Mouse (Mus musculus) hematopoietic stem cell, adult 5-6 weeks (primary cell): Measurements from ENCODE around the gene Cxxc4. TPM values are rescaled to one million over a fixed set of nuclear protein-coding genes. Genes with fewer than 3 reads are reported as not detected.

Experiments used
- ATAC-seq, 2 experiments: fragments of 125-278 bp in 1 of 2; replicated peaks in 1 of 2; 2 replicates each; pipeline ENCODE4 v1.8.0; 2016 to 2017; ENCODE audit warnings: inconsistent platforms in 2 of 2, mild to moderate bottlenecking in 2 of 2, moderate number of reproducible peaks in 2 of 2, low read depth in 1 of 2, moderate TSS enrichment in 1 of 2; ENCODE audit not compliant: low FRiP score in 2 of 2, poor library complexity in 2 of 2, severe bottlenecking in 2 of 2, insufficient read depth in 1 of 2, low TSS enrichment in 1 of 2
- total RNA-seq: library from RNA; stranded (forward); fragments of 172-1452, 232-1000 nt; gene quantifications from 2 replicates; pipeline ENCODE4 v1.2.3, GENCODE M21; 2017

Gene Cxxc4
- total RNA-seq, 1 experiment from 2014 or later, result not detected

DNA sequence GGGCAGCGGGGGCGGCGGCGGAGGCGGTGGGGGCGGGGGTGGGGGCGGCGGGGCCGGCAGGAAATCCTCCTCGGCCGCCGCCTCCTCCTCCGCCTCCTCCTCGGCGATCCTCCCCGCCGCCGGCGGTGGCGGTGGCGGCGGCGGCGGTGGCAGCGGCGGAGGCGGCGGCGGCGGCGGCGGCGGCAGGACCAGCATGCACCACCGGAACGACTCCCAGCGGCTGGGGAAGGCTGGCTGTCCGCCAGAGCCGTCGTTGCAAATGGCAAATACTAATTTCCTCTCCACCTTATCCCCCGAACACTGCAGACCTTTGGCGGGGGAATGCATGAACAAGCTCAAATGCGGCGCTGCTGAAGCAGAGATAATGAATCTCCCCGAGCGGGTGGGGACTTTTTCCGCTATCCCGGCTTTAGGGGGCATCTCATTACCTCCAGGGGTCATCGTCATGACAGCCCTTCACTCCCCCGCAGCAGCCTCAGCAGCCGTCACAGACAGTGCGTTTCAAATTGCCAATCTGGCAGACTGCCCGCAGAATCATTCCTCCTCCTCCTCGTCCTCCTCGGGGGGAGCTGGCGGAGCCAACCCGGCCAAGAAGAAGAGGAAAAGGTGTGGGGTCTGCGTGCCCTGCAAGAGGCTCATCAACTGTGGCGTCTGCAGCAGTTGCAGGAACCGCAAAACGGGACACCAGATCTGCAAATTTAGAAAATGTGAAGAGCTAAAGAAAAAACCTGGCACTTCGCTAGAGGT, 3.9 kb downstream of the Cxxc4 start:
- ATAC-seq, result peak; percentile 13 to 37; a peak in 2 of 4 replicates

DNA sequence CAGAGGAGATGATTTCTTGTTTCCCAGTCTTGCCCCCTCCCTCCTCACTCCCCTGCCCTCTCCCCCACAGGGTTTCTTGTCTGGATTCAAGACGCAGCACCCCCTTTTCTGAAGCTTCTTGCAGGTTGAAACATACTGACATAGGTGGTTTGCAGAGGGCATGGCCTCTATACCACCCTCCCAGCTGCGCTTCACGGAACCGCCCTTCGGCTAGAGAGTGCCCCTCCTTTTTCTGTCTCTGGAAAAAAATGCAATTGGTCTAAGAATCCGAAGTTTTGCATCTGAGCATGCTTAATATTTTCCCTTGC, 4.4 kb downstream of the Cxxc4 start:
- ATAC-seq, result no peak

DNA sequence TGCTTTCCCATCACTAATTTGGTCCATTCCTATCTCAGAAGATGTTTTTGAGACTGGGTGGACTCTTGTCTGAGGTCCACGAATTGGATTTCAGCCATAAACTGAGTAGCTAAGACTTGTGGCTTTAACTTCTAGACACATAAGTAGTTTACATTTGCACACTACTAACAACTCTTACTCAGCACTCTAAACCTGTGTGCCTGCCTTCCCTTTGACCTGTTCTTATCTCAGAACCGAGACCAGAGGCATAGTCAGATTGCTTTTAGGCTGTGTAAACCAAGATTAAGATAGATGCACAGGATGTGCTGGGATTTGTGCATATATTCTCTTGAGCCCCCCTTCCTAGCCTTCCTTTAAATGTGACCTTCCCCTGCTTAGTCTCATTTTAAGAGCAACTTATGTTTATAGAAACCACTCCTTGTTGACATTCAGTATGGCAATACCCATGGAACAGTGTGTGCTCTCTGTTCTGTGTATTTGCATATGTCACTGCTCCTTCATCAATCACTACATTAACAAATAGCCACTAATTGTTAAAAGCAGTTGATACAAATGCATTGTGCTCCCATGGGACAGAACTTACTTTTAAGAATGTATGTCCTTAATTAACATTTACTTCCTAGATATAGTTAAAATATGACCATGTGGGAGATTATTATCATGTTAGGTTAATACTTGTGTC, 7.0 kb downstream of the Cxxc4 start:
- no peak for ATAC-seq

DNA sequence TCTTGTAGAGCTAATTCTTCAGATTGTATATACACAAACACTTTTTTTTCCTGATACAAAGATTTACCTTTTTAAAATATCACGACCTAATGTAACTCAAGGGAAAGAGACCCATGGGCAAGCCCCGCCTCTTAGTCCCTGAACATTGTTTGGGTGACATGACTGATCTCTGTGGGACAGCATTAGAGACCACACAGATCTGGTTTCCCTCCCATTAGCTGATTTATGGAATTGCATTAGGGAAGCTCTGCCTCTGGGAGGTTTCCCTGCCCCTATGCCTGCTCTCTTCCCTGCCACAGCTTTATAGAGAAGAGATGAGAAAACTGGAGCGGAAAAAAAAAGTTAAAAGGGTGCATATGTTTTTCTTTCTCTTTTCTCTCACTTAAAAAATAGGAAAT, 7.6 kb downstream of the Cxxc4 start:
- no peak for ATAC-seq

DNA sequence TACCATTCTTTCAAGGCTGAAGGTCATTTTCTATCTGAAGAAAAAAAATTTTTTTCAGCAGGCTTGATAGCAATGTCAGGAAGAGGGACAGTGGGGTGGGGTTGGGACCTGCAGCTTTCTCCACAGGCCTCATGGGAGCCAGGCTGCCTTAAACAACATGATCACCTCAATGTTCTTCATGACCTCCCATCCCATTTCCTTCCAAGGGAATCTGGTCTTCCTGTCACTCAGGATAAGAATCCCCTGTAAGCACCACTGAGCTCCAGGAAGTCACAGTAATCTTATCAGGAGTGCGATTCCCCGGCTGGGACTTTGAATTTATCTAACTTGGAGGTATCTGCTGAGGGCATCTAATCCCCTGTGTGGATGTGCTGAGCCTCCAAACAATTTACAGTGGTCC, 17.9 kb downstream of the Cxxc4 start:
- ATAC-seq, result no peak

DNA sequence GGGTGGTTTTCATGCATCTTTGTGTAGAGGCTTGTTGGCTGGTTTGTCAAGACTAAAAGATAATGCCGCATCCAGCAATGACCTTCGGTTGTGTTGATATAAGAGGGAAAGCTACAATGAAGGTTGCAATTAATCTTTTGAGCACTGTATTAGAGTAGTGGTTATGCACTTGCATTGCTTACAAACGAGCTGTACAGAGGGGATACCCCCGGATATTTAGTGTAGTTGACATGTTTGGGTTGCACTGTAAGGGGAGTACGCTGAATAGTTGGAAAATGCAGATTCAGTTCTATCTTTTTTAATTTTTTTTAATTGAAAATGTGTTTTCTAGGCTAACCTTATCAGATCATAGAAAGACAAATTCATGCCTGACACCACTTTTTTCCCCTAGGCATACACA, 22.4 kb downstream of the Cxxc4 start:
- no peak for ATAC-seq

DNA sequence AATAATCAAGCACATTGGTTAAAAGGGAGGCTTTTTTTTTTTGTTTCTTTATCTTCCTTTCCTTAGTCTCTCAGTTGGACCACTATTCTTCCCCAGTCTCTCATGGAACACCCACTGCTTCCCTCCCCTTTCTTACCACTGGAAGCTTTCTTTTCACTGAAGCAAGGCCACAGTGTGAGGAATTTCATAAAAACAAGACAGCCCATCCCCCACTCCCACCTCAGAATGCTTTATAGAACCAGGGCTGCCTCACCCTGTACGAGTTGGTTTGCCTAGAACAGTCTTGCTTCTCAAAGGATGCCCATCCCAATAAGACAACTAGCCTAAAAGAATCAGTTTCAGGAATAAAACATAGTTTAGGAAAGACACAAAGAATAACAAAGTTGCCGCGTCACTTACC, 23.0 kb downstream of the Cxxc4 start:
- no peak for ATAC-seq

DNA sequence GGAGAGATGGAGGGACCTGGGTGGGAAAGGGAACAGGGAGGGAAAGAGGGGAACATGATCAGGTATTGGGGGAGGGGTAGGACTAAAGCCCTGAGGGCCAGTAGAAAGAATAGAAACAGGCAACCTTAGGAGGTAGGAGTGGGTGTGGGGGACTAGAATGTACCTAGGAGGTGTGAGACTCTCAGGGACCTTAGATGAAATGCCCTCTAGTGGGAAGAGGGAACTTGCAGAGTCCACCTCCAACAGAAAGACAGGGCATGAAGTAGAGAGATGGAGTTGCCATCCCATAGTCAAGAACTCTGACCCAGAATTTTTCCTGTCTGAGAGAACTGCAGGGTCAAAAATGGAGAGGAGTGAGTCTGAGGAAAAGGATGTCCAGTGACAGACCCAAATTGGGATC, 43.4 kb downstream of the Cxxc4 start:
- no peak for ATAC-seq

DNA sequence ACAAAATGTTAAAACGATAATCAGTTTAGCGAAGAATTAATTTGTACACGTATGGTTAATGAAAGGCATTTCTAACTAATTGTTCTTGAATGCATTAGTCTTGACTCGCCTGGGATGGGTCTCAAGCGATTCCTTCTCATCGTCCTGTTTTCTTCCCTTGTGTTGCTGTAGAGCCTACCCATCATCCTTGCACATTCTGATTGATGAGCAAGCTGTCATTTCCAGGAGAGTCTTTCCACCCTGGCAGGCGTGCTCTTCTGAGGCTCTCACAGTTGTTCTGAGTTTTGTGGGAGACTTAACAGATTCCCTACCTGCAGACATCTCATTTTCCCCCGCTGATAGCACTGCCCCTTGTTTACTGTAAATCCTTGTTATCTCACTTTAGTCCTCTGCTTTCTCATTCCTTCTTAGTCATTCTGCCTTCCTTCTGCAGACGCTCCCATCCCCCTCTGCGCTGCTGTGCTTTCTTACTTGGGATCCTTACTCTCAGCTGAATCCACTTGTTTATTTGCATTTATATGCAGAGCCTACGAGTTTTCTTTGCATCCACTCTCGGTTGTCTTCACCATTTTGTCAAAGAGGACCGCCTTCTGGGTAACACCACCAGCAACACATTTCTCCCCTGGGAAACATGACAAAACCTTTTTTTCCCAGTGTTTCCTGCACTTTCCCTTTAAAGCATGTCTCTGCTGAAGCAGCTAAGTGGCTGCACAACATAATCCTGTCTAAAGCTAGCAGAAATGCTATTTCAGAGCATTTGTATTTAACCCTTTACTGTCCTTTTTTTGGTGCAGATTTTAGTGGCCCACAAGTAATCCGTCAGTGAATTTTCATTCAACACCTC, 45.5 kb downstream of the Cxxc4 start:
- ATAC-seq, result no peak

DNA sequence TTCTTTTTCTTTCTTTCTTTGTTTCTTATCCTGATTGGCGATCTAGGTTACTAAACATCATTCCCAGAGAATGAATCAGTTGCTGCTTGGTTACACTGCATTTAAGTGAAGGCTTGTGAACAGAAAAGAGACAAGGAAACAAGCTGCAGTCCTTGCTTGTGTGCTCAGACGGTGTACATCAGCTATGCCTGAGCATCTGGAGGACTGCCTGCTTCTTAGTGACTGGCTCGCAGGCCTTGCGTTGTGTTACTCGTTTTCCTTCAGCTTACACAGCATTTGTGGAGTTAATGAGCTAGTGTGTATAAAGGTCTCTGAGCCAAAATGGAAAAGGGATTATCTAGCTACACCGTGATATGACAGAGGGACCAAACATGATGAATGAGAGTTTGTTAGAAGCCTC, 58.9 kb downstream of the Cxxc4 start:
- ATAC-seq, result no peak

DNA sequence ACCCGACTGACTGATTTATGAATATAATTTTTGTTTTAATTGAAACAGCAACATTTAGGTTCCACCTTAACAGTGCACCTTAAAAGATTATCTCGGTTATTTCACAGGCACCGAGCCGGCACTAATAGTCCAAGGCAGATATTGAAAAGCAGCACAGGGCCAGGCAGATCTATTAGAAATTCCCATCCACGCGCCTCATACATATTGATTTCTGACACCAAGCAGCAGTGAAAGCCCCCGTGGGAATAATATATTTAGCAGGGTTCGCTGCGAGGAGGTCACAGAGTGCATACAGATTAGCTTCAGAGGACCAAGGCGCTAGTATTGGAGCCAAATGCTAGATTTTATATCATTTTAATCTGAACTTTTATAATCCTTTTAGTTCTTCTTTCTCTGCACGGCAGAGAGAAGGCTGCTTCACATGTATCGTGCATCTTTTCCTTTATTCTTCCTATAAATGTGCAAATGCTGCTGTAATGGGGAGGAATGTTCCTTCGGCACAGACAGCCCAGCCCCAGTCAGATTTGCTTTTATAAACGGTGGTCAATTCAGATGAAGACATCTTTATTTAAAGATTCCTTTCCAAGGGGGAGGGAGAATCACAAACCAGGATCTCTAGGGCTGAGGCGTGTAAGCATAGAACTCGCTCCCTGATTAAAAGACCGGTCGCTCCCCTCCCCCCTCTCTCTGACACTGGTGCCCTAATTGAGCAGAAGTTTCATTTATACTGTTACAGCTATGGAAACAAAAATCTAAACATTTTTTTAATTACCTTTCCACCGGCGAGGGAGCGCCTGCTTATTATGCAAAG, 66.6 kb downstream of the Cxxc4 start:
- ATAC-seq, result no peak

DNA sequence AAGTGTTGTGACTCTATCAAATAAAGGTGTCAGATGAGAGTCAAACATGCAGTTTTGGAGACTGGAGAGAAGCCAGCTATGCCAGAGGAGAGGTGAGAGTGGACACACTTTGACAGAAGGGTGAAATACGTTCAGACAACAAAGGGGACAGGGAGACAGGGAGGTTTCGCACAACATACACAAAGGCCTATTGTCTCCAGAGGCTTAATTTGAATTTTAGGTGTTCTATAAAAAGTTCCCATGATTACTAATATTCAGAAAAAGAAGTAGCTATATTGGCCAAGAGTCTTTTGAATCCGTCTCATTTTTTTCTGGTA, 67.2 kb downstream of the Cxxc4 start:
- no peak for ATAC-seq

DNA sequence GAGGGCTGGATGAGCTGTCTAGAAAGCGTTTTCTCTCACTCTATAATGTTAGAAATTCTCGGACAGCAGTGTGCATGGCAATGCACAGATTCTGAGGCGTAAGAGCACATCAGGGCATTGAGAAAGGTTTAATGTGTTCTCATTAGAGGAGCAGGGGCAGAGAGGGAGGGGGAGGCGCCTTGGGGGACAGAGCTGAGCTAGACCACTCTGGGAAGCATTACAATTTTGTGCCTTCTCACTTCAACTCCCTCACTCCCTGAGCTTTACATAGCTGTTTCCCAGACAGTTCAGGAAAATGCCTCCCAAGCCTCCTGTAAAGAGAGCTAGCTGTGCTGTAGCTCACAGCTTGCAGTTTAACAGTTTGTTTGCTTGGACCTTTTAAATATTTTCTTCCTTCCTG, 70.2 kb downstream of the Cxxc4 start:
- ATAC-seq, result no peak

DNA sequence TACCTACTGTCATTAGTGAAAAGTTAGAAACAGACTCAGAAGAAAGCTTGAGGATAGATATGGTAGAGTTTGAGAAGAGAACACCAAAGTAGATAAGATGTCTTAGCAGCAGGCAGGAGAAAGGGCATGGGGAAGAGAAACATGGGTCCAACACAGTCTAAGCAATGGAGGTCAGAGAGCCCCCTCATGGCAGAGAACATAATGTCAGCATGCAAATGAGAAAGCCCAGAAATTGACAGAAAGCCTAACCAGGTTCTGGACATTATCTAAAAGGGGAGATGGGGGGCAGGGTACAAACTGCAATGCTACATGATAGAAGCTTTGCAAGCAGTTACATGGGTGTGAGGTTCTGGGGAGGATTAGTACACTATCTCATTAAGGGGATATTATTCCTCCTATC, 71.5 kb downstream of the Cxxc4 start:
- no peak for ATAC-seq
